Comparison of ENCODE assay signal across 9 mouse cellular contexts in genomic region chr8:126668657-126669025, GRCm38 (mm10).
A peak's percentile ranks its signal among the peaks of the same experiment; 100 is the strongest.
DNase-seq lines count a peak whose midpoint lies in the region; ATAC-seq and TF ChIP-seq lines count a peak whose summit lies in the region.
"Had no signal": no experiment of that assay in that cellular context is flagged by ENCODE, and none has a peak within 500 bp of the region (broad histone marks: within the 10 kb centered on the region; RNA-seq: fewer than 3 reads in every experiment).

No protein-coding gene starts in this region.

- DNase-seq in cerebellum, adult 11-12 months: peak; percentile 43
- DNase-seq in cerebellum, adult 9-11 months: no peak
- no peak for DNase-seq in lung, embryonic 14.5 days
- no peak for DNase-seq in lung, postnatal 25 days (ENCODE audit: low spot score)
- DNase-seq in heart, postnatal 0 days (ENCODE audit: low spot score): no peak
- no peak for DNase-seq in left cerebral cortex, postnatal 36 days (ENCODE audit: low spot score in 2 of 2)
- DNase-seq in embryo, embryonic 9.5 days (ENCODE audit: extremely low spot score): no peak
- DNase-seq: liver, embryonic 13.5 days had no signal

- H3K4me1 ChIP-seq in lung, embryonic 14.5 days (ENCODE audit: insufficient read depth): peaks cover 46% of the 10 kb centered on the region
- H3K4me1 ChIP-seq in heart, postnatal 0 days (ENCODE audit: control insufficient read depth, insufficient read depth): peaks cover 41% of the 10 kb centered on the region
- peaks cover 49% of the 10 kb centered on the region for H3K4me1 ChIP-seq in neural tube, embryonic 12.5 days

- peak overlapping the region; percentile 96 for H3K27ac ChIP-seq in lung, embryonic 14.5 days (ENCODE audit: low read depth)
- peak overlapping the region; percentile 98 for H3K27ac ChIP-seq in heart, postnatal 0 days (ENCODE audit: low read depth)
- peak overlapping the region; percentile 22; the same call in 1 of the 2 replicates for H3K27ac ChIP-seq in neural tube, embryonic 12.5 days
- H3K27ac ChIP-seq: liver, embryonic 13.5 days had no signal

- TF ChIP-seq CTCF in lung, embryonic 14.5 days (IDR thresholded peaks at IDR 0.05; ENCODE audit: low read depth): no peak
- no peak for TF ChIP-seq CTCF in heart, postnatal 0 days (IDR thresholded peaks at IDR 0.05; ENCODE audit: low read depth)

- no peak overlapping the region for H3K4me2 ChIP-seq in lung, embryonic 14.5 days
- H3K4me2 ChIP-seq in heart, postnatal 0 days (ENCODE audit: low read depth, low read length): no peak overlapping the region
- no peak overlapping the region for H3K4me2 ChIP-seq in neural tube, embryonic 12.5 days (replicated peaks)
- H3K4me2 ChIP-seq: liver, embryonic 13.5 days had no signal

- no peak overlapping the region for H3K4me3 ChIP-seq in lung, embryonic 14.5 days (ENCODE audit: low read depth, low read length)
- H3K4me3 ChIP-seq in heart, postnatal 0 days (ENCODE audit: low read depth, low read length): no peak overlapping the region
- H3K4me3 ChIP-seq in neural tube, embryonic 12.5 days: no peak overlapping the region
- H3K4me3 ChIP-seq: liver, embryonic 13.5 days had no signal

- no peaks in the 10 kb centered on the region for H3K27me3 ChIP-seq in lung, embryonic 14.5 days (ENCODE audit: insufficient read depth, low read length)
- H3K27me3 ChIP-seq in heart, postnatal 0 days (ENCODE audit: control insufficient read depth, insufficient read depth, low read length): no peaks in the 10 kb centered on the region
- H3K27me3 ChIP-seq in neural tube, embryonic 12.5 days (replicated peaks): no peaks in the 10 kb centered on the region
- H3K27me3 ChIP-seq: liver, embryonic 13.5 days had no signal

- no peaks in the 10 kb centered on the region for H3K36me3 ChIP-seq in lung, embryonic 14.5 days (ENCODE audit: insufficient read depth)
- no peaks in the 10 kb centered on the region for H3K36me3 ChIP-seq in heart, postnatal 0 days (replicated peaks; ENCODE audit: control insufficient read depth, insufficient read depth, low read length)
- H3K36me3 ChIP-seq in neural tube, embryonic 12.5 days: no peaks in the 10 kb centered on the region
- H3K36me3 ChIP-seq: liver, embryonic 13.5 days had no signal

- H3K9ac ChIP-seq in lung, embryonic 14.5 days: peak overlapping the region; percentile 35
- H3K9ac ChIP-seq in heart, postnatal 0 days (replicated peaks; ENCODE audit: low read depth, low read length): peak overlapping the region; percentile 3
- 0 out of 2 replicates have a peak overlapping the region, but pooled peaks have one; percentile 3 for H3K9ac ChIP-seq in neural tube, embryonic 12.5 days
- H3K9ac ChIP-seq: liver, embryonic 13.5 days had no signal

- ATAC-seq in lung, embryonic 14.5 days (ENCODE audit: insufficient read depth): no peak
- ATAC-seq in heart, postnatal 0 days (ENCODE audit: insufficient read depth, low read depth): no peak
- ATAC-seq in neural tube, embryonic 12.5 days (ENCODE audit: low FRiP score, low read depth): no peak

- intact Hi-C loops in left cerebral cortex, postnatal 36 days (cut with DNase I): loop anchor here (5.0 kb wide), 3 partner anchors 84 to 214 kb away; no protein-coding TSS in a partner anchor

- 70% methylated on average over 5 of the region's 5 CpGs for WGBS in lung, embryonic 14.5 days
- WGBS in heart, postnatal 0 days: 43% methylated on average over 5 of the region's 5 CpGs
- WGBS in neural tube, embryonic 12.5 days: 84% methylated on average over 5 of the region's 5 CpGs

- H3K9me3 ChIP-seq in lung, embryonic 14.5 days (ENCODE audit: low read depth, low read length): no peaks in the 10 kb centered on the region
- H3K9me3 ChIP-seq in heart, postnatal 0 days (replicated peaks; ENCODE audit: control insufficient read depth, low read length): no peaks in the 10 kb centered on the region
- H3K9me3 ChIP-seq in neural tube, embryonic 12.5 days: no peaks in the 10 kb centered on the region
- H3K9me3 ChIP-seq: liver, embryonic 13.5 days had no signal

- 0 out of 2 replicates have a peak, but pooled peaks have one; percentile 19 for TF ChIP-seq EP300 in heart, postnatal 0 days (IDR thresholded peaks at IDR 0.05; ENCODE audit: low read depth)

Comparison
In these comparisons a context has a peak if more than half of its experiments do, and no peak if none do; other contexts are left out.
1. H3K27ac ChIP-seq: peak in every context shown above with its lines; median percentile 98 in heart, postnatal 0 days; 96 in lung, embryonic 14.5 days; 22 in neural tube, embryonic 12.5 days.